Mouse (Mus musculus): ENCODE measurements at regions not wholly inside any gene's neighbourhood (a gene's known extent, or its start where the extent isn't known, plus 50 kb on each side); places are given as distances from the start of the nearest gene placed in this dataset.
"Not testable (repeated sequence)": the region's sequence is repeated elsewhere in the genome, so short reads cannot be mapped to it uniquely, and the experiment has no call there.

DNA sequence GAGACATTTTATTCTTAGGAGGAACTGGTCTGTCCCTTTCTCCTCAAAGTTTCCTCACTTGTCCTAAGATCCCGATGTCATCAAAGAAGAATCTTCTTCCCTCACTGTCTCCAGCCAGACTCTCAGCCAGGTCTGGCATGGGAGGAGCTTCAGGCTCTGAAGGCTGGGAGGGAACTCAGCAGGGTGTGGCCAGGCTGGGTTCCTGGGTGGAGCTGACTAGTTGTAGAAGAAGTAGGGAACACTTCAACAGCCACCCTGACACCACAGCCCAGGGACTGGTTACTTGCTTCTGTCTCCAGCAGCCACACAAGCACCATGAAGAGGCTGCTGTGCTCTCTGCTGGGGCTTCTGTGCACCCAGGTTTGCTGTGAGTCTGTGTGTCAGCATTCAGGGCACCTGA, 496.8 kb downstream of the Dad1 start:
- H3K9me3 ChIP-seq (replicated peaks; ENCODE audit: control insufficient read depth, low read length); ATAC-seq (ENCODE audit: insufficient read depth, low FRiP score); H3K36me3 ChIP-seq (ENCODE audit: control insufficient read depth, insufficient read depth, low read length); H3K9ac ChIP-seq (ENCODE audit: low read length); H3K27ac ChIP-seq (ENCODE audit: low read length); H3K4me1 ChIP-seq (ENCODE audit: control insufficient read depth, insufficient read depth, low read length); H3K4me3 ChIP-seq (replicated peaks; ENCODE audit: low read length); H3K4me2 ChIP-seq (ENCODE audit: low read depth, low read length); H3K27me3 ChIP-seq (ENCODE audit: control insufficient read depth, insufficient read depth, low read length): not testable (repeated sequence)
- no CpG with 5 or more reads among the region's 1 CpGs for WGBS

DNA sequence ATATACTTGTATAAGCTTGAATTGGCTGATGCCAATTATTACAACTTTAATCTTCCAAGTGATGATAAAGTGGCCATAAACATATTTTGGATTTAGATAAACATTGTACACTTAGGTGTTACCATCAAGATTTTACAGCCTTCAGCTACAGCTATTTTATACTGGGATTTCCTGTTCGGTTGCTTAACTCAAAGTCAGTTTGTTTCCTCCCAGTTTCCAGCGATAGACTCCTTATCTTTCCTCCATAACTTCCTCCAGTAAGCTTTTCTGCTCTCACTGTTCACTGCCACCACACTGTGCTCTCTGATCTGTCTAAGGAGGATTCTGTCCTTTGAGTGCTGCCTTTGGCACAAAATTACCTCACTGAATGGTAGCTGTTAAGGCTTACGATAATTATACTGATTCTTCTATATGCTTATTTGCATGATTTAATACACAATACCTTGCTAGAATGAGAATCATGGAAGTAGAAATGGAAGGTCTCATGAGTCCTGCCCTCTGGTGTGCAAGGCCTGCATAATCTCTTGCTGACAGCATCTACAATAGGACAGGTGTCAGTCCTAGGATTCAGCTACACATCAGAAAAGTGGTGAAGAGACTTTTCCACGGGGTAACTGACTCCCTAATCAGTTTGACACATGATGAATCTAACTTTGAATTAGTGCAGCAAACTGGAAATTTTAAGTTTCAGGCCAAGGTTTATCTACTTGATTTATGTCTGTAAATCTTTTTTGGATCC, 503.0 kb downstream of the Dad1 start:
- Histone ChIP-seq H3K4me2 (ENCODE audit: low read depth, low read length) (no peak overlapping the region), H3K4me1 (ENCODE audit: control insufficient read depth, insufficient read depth, low read length) (no peaks in the 10 kb centered on the region), H3K9ac (ENCODE audit: low read length) (no peak overlapping the region), H3K27me3 (ENCODE audit: control insufficient read depth, insufficient read depth, low read length) (no peaks in the 10 kb centered on the region), H3K36me3 (ENCODE audit: control insufficient read depth, insufficient read depth, low read length) (no peaks in the 10 kb centered on the region), H3K9me3 (replicated peaks; ENCODE audit: control insufficient read depth, low read length) (no peaks in the 10 kb centered on the region), H3K27ac (ENCODE audit: low read length) (no peak overlapping the region), H3K4me3 (replicated peaks; ENCODE audit: low read length) (no peak overlapping the region)
- 54% methylated on average over 4 of the region's 4 CpGs for whole genome bisulfite sequencing
- no peak for ATAC-seq (ENCODE audit: insufficient read depth, low FRiP score)

DNA sequence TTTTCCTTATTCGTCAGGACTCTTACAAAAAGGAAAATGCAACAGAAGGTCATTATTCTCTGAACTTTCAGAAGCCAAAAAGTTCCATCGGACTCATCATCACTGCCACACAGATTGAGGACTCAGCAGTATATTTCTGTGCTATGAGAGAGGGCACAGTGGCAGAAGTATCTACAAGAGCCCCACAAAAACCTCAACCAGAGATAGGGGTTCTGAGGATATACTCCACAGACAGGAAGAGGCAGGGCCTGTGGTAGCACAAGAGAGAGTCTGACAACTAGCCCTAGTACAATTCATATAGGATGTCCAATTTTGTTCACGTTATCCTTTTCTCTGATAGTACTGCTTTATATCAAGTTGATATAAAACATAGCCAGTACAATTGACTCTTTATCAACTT, 510.4 kb downstream of the Dad1 start:
- not testable (repeated sequence) for H3K4me2 ChIP-seq (ENCODE audit: low read depth, low read length); H3K9me3 ChIP-seq (replicated peaks; ENCODE audit: control insufficient read depth, low read length); H3K27ac ChIP-seq (ENCODE audit: low read length); H3K27me3 ChIP-seq (ENCODE audit: control insufficient read depth, insufficient read depth, low read length); H3K9ac ChIP-seq (ENCODE audit: low read length); H3K4me1 ChIP-seq (ENCODE audit: control insufficient read depth, insufficient read depth, low read length); ATAC-seq (ENCODE audit: insufficient read depth, low FRiP score); H3K36me3 ChIP-seq (ENCODE audit: control insufficient read depth, insufficient read depth, low read length); H3K4me3 ChIP-seq (replicated peaks; ENCODE audit: low read length)
- 73% methylated on average over 3 of the region's 3 CpGs for WGBS

- whole genome bisulfite sequencing: 64% methylated on average over 2 of the region's 2 CpGs
- H3K4me3 ChIP-seq (replicated peaks; ENCODE audit: low read length); H3K27ac ChIP-seq (ENCODE audit: low read length); H3K36me3 ChIP-seq (ENCODE audit: control insufficient read depth, insufficient read depth, low read length); H3K27me3 ChIP-seq (ENCODE audit: control insufficient read depth, insufficient read depth, low read length); H3K9me3 ChIP-seq (replicated peaks; ENCODE audit: control insufficient read depth, low read length); H3K4me2 ChIP-seq (ENCODE audit: low read depth, low read length); H3K9ac ChIP-seq (ENCODE audit: low read length); H3K4me1 ChIP-seq (ENCODE audit: control insufficient read depth, insufficient read depth, low read length); ATAC-seq (ENCODE audit: insufficient read depth, low FRiP score): not testable (repeated sequence)
Measured at GRCm38 (mm10) chr14:53742864-53743263, 511.0 kb downstream of the Dad1 start.

DNA sequence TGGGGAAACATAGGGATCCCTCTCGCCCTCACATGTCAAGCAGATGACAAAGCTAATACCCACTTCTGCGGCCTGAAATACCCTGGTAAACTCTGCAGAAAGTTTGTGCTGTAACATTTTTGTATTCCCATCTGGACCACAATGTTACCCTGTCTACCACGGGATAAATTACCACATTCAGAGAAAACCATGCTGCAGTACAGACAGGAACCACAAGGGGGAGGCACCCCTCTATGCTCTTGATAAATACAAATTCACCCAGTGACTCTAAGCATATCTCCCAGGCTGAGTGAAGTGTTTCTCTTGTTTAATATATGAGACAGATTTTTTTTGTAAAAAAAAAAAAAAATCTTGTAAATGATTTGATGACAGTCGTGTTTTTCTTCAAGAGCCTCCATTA, 512.7 kb downstream of the Dad1 start:
- 43% methylated on average over 4 of the region's 4 CpGs for WGBS
- not testable (repeated sequence) for H3K9ac ChIP-seq (ENCODE audit: low read length); H3K27ac ChIP-seq (ENCODE audit: low read length); H3K36me3 ChIP-seq (ENCODE audit: control insufficient read depth, insufficient read depth, low read length); H3K4me2 ChIP-seq (ENCODE audit: low read depth, low read length); H3K9me3 ChIP-seq (replicated peaks; ENCODE audit: control insufficient read depth, low read length); H3K4me1 ChIP-seq (ENCODE audit: control insufficient read depth, insufficient read depth, low read length); H3K27me3 ChIP-seq (ENCODE audit: control insufficient read depth, insufficient read depth, low read length); H3K4me3 ChIP-seq (replicated peaks; ENCODE audit: low read length); ATAC-seq (ENCODE audit: insufficient read depth, low FRiP score)

DNA sequence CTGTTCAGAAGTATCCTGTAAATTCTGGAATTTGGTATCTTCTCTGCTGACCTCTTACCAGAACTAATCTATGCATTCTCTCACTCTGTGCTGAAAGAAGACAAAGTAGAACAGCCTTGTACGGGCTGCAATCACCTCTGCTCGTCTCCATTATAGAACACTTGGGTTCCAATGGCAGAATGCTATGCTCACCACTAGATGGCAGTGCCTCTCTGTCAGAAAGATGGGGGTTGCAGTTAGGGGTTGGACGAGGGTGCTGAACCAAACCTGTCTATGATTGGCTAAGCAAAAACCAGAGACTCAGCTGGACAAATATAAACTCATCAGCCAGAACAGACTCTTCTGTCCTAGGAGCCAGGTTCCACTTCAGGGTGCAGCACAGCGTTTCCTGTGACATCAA, 515.9 kb downstream of the Dad1 start:
- not testable (repeated sequence) for H3K4me3 ChIP-seq (replicated peaks; ENCODE audit: low read length); H3K9ac ChIP-seq (ENCODE audit: low read length); H3K4me1 ChIP-seq (ENCODE audit: control insufficient read depth, insufficient read depth, low read length); H3K36me3 ChIP-seq (ENCODE audit: control insufficient read depth, insufficient read depth, low read length); H3K9me3 ChIP-seq (replicated peaks; ENCODE audit: control insufficient read depth, low read length); ATAC-seq (ENCODE audit: insufficient read depth, low FRiP score); H3K4me2 ChIP-seq (ENCODE audit: low read depth, low read length); H3K27me3 ChIP-seq (ENCODE audit: control insufficient read depth, insufficient read depth, low read length); H3K27ac ChIP-seq (ENCODE audit: low read length)
- WGBS: 31% methylated on average over 4 of the region's 4 CpGs

DNA sequence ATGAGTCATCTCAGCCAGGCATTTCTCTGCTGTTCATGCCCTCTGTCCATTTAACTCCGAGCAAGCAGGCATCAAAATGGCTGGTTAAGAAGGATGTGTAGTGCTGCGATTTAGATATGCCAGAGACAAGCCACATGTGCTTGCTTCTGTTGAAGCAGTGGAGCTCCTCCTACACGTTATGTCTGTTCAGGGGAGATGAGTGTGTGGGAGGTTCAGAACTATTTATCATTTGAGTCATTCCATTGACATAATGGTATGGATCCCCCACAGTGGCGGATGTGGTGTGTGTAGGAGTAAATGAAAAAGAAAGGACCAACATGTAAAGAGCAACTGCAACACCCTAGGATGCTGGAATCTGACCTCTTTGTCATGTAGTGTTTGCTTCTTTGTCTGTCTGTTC, 517.6 kb downstream of the Dad1 start:
- WGBS: 56% methylated on average over 4 of the region's 4 CpGs
- not testable (repeated sequence) for ATAC-seq (ENCODE audit: insufficient read depth, low FRiP score); H3K9me3 ChIP-seq (replicated peaks; ENCODE audit: control insufficient read depth, low read length); H3K27ac ChIP-seq (ENCODE audit: low read length); H3K4me1 ChIP-seq (ENCODE audit: control insufficient read depth, insufficient read depth, low read length); H3K27me3 ChIP-seq (ENCODE audit: control insufficient read depth, insufficient read depth, low read length); H3K9ac ChIP-seq (ENCODE audit: low read length); H3K36me3 ChIP-seq (ENCODE audit: control insufficient read depth, insufficient read depth, low read length); H3K4me2 ChIP-seq (ENCODE audit: low read depth, low read length); H3K4me3 ChIP-seq (replicated peaks; ENCODE audit: low read length)

- not testable (repeated sequence) for H3K4me3 ChIP-seq (replicated peaks; ENCODE audit: low read length); H3K4me2 ChIP-seq (ENCODE audit: low read depth, low read length); H3K27me3 ChIP-seq (ENCODE audit: control insufficient read depth, insufficient read depth, low read length); ATAC-seq (ENCODE audit: insufficient read depth, low FRiP score); H3K27ac ChIP-seq (ENCODE audit: low read length); H3K9ac ChIP-seq (ENCODE audit: low read length); H3K4me1 ChIP-seq (ENCODE audit: control insufficient read depth, insufficient read depth, low read length); H3K36me3 ChIP-seq (ENCODE audit: control insufficient read depth, insufficient read depth, low read length); H3K9me3 ChIP-seq (replicated peaks; ENCODE audit: control insufficient read depth, low read length)
- no CpG with 5 or more reads among the region's 4 CpGs for WGBS
Measured at GRCm38 (mm10) chr14:53731600-53731999, 522.3 kb downstream of the Dad1 start.

GRCm38 (mm10) chr14:53729877-53730276, 524.0 kb downstream of the Dad1 start:
- 50% methylated on average over 1 of the region's 7 CpGs for WGBS
- not testable (repeated sequence) for H3K27me3 ChIP-seq (ENCODE audit: control insufficient read depth, insufficient read depth, low read length); H3K9ac ChIP-seq (ENCODE audit: low read length); ATAC-seq (ENCODE audit: insufficient read depth, low FRiP score); H3K9me3 ChIP-seq (replicated peaks; ENCODE audit: control insufficient read depth, low read length); H3K4me1 ChIP-seq (ENCODE audit: control insufficient read depth, insufficient read depth, low read length); H3K4me2 ChIP-seq (ENCODE audit: low read depth, low read length); H3K27ac ChIP-seq (ENCODE audit: low read length); H3K36me3 ChIP-seq (ENCODE audit: control insufficient read depth, insufficient read depth, low read length); H3K4me3 ChIP-seq (replicated peaks; ENCODE audit: low read length)

- H3K4me1 ChIP-seq (ENCODE audit: control insufficient read depth, insufficient read depth, low read length); ATAC-seq (ENCODE audit: insufficient read depth, low FRiP score); H3K27ac ChIP-seq (ENCODE audit: low read length); H3K9me3 ChIP-seq (replicated peaks; ENCODE audit: control insufficient read depth, low read length); H3K4me2 ChIP-seq (ENCODE audit: low read depth, low read length); H3K9ac ChIP-seq (ENCODE audit: low read length); H3K27me3 ChIP-seq (ENCODE audit: control insufficient read depth, insufficient read depth, low read length); H3K36me3 ChIP-seq (ENCODE audit: control insufficient read depth, insufficient read depth, low read length); H3K4me3 ChIP-seq (replicated peaks; ENCODE audit: low read length): not testable (repeated sequence)
- no CpG with 5 or more reads among the region's 1 CpGs for WGBS
Measured at GRCm38 (mm10) chr14:53729149-53729548, 524.8 kb downstream of the Dad1 start.

Data from stomach, embryonic 16.5 days (tissue).